Mouse (Mus musculus) CH12.LX (cell line): ENCODE results near the gene Gm10153. TPM values are rescaled to one million over a fixed set of nuclear protein-coding genes. Genes with fewer than 3 reads are reported as not detected.

Experiments
- DNase-seq: peaks from one replicate; pipeline ENCODE4 v3.0.0-alpha.2; 2013; ENCODE audit errors: extremely low read depth
- H3K27ac ChIP-seq: 2 replicates; pipeline ENCODE4 v1.5.1; 2012; ENCODE audit warnings: low read depth, mild to moderate bottlenecking, control low read depth, moderate library complexity; ENCODE audit not compliant: insufficient read depth
- H3K27me3 ChIP-seq: replicated peaks from 2 replicates; pipeline ENCODE3; 2012; ENCODE audit warnings: inconsistent platforms
- H3K36me3 ChIP-seq, 2 experiments: replicated peaks in 1 of 2; 2 replicates each; pipeline versions ENCODE3 to v1.6.1; 2012; ENCODE audit warnings: inconsistent platforms in 1 of 2, low read length in 1 of 2, mild to moderate bottlenecking in 1 of 2, mixed read lengths in 1 of 2, moderate library complexity in 1 of 2; ENCODE audit not compliant: control insufficient read depth in 1 of 2, insufficient read depth in 1 of 2
- H3K4me1 ChIP-seq, 2 experiments: 2 replicates each; pipeline ENCODE4 v1.6.1; 2012; ENCODE audit warnings: inconsistent platforms in 1 of 2, moderate library complexity in 1 of 2; ENCODE audit not compliant: insufficient read depth in 2 of 2, control insufficient read depth in 1 of 2
- H3K4me2 ChIP-seq: 2 replicates; pipeline ENCODE4 v1.6.1; 2012; ENCODE audit warnings: low read depth, mild to moderate bottlenecking, control low read depth; ENCODE audit not compliant: poor library complexity, insufficient read depth, severe bottlenecking
- H3K4me3 ChIP-seq, 3 experiments: fragments of 150-350 bp in 1 of 3; sonication (generic) in 1 of 3; replicated peaks in 1 of 3; 2 replicates each; pipeline versions ENCODE3 to v1.5.1; 2011 to 2012; ENCODE audit warnings: low read depth in 2 of 3, low read length in 2 of 3, mild to moderate bottlenecking in 2 of 3, moderate library complexity in 2 of 3, control low read depth in 1 of 3, improper control_type of control experiment in 1 of 3, inconsistent platforms in 1 of 3, mixed read lengths in 1 of 3; ENCODE audit not compliant: poor library complexity in 1 of 3
- H3K79me2 ChIP-seq: replicated peaks from 2 replicates; pipeline ENCODE4 v1.6.1; 2012; ENCODE audit warnings: mild to moderate bottlenecking, moderate library complexity; ENCODE audit not compliant: control insufficient read depth, poor library complexity, insufficient read depth, severe bottlenecking; ENCODE audit errors: extremely low read depth
- H3K9ac ChIP-seq: 2 replicates; pipeline ENCODE4 v1.6.1; 2012; ENCODE audit warnings: low read depth, mild to moderate bottlenecking, control low read depth, moderate library complexity; ENCODE audit not compliant: insufficient read depth
- H3K9me3 ChIP-seq: replicated peaks from 2 replicates; pipeline ENCODE3; 2012; ENCODE audit warnings: low read length, inconsistent platforms, mixed read lengths
- E2F4 ChIP-seq: IDR thresholded peaks from 2 replicates; pipeline ENCODE4 v1.6.1; 2011; ENCODE audit warnings: low read depth, low read length, improper control_type of control experiment; ENCODE audit not compliant: insufficient replicate concordance
- ELF1 ChIP-seq: IDR thresholded peaks from 2 replicates; pipeline ENCODE4 v1.6.1; 2014; ENCODE audit warnings: low read depth, mild to moderate bottlenecking, inconsistent platforms, low read length, improper control_type of control experiment
- EP300 ChIP-seq: IDR thresholded peaks from 2 replicates; pipeline ENCODE4 v1.6.1; 2011; ENCODE audit warnings: low read length, improper control_type of control experiment
- GABPA ChIP-seq: IDR thresholded peaks from 2 replicates; pipeline ENCODE4 v1.6.1; 2012; ENCODE audit warnings: low read depth, low read length, improper control_type of control experiment, inconsistent platforms; ENCODE audit not compliant: insufficient replicate concordance
- HCFC1 ChIP-seq: IDR thresholded peaks from 2 replicates; pipeline ENCODE4 v1.6.1; 2012; ENCODE audit warnings: low read depth, mild to moderate bottlenecking, inconsistent platforms, low read length, improper control_type of control experiment
- JUN ChIP-seq: IDR thresholded peaks from 2 replicates; pipeline ENCODE4 v1.6.1; 2011; ENCODE audit warnings: low read depth, mild to moderate bottlenecking, low read length, improper control_type of control experiment, moderate library complexity; ENCODE audit not compliant: insufficient read depth
- KAT2A ChIP-seq: IDR thresholded peaks from 2 replicates; pipeline ENCODE4 v1.6.1; 2012; ENCODE audit warnings: low read length, improper control_type of control experiment, inconsistent platforms; ENCODE audit not compliant: insufficient replicate concordance
- MEF2A ChIP-seq: IDR thresholded peaks from 2 replicates; pipeline ENCODE4 v1.6.1; 2014; ENCODE audit warnings: low read depth, mild to moderate bottlenecking, inconsistent platforms, low read length, improper control_type of control experiment, borderline replicate concordance
- MXI1 ChIP-seq: IDR thresholded peaks from 2 replicates; pipeline ENCODE4 v1.6.1; 2011; ENCODE audit warnings: mild to moderate bottlenecking, low read depth, low read length, improper control_type of control experiment
- MYC ChIP-seq: IDR thresholded peaks from 2 replicates; pipeline ENCODE4 v1.6.1; 2011; ENCODE audit warnings: low read depth, mild to moderate bottlenecking, improper control_type of control experiment, low read length
- NELFE ChIP-seq: IDR thresholded peaks from 2 replicates; pipeline ENCODE4 v1.6.1; 2011; ENCODE audit warnings: low read depth, low read length, improper control_type of control experiment
- NRF1 ChIP-seq: IDR thresholded peaks from 2 replicates; pipeline ENCODE4 v1.6.1; 2014; ENCODE audit warnings: low read depth, mild to moderate bottlenecking, inconsistent platforms, low read length, improper control_type of control experiment, moderate library complexity
- POLR2A ChIP-seq: IDR thresholded peaks from 2 replicates; pipeline ENCODE4 v1.6.1; 2011; ENCODE audit warnings: low read depth, mild to moderate bottlenecking, improper control_type of control experiment, low read length
- RAD21 ChIP-seq: IDR thresholded peaks from 2 replicates; pipeline ENCODE4 v1.6.1; 2011; ENCODE audit warnings: low read depth, mild to moderate bottlenecking, low read length, improper control_type of control experiment, moderate library complexity
- SMC3 ChIP-seq: IDR thresholded peaks from 2 replicates; pipeline ENCODE4 v1.6.1; 2011; ENCODE audit warnings: low read depth, low read length, improper control_type of control experiment
- TBP ChIP-seq: conservative IDR thresholded peaks from 2 replicates; pipeline ENCODE4 v1.6.1; 2011; ENCODE audit warnings: low read depth, low read length, improper control_type of control experiment
- UBTF ChIP-seq: IDR thresholded peaks from 2 replicates; pipeline ENCODE4 v1.6.1; 2012; ENCODE audit warnings: low read depth, mild to moderate bottlenecking, inconsistent platforms, low read length, improper control_type of control experiment, moderate library complexity
- USF1 ChIP-seq: IDR thresholded peaks from 2 replicates; pipeline ENCODE4 v1.6.1; 2014; ENCODE audit warnings: low read depth, mild to moderate bottlenecking, inconsistent platforms, low read length, improper control_type of control experiment
- ZNF384 ChIP-seq: IDR thresholded peaks from 2 replicates; pipeline ENCODE4 v1.6.1; 2012; ENCODE audit warnings: low read depth, low read length, improper control_type of control experiment, inconsistent platforms
- dilution Hi-C: fragments of 300-500 bp; cut with MboI; formaldehyde crosslinking; loops from 2 replicates; pipeline ENCODE4 v1.14.3; 2020; ENCODE audit warnings: low sequenced_read_pairs; ENCODE audit not compliant: extremely low pct_unique_long_range_greater_than_20kb, extremely low pct_ligation_motif_present
- in situ Hi-C: fragments of 300-500 bp; cut with MboI; formaldehyde crosslinking; loops from 3 replicates; pipeline ENCODE4 v1.14.3; 2019; ENCODE audit warnings: low sequenced_read_pairs, low pct_ligation_motif_present, low pct_unique_long_range_greater_than_20kb, mixed read lengths
- polyA plus RNA-seq: library from polyadenylated mRNA; unstranded; fragments of >175 nt; gene quantifications from 2 replicates; pipeline ENCODE4 v1.2.1, GENCODE M21; 2012; ENCODE audit warnings: low read depth; ENCODE audit not compliant: insufficient read length
- total RNA-seq, 2 experiments: library from RNA; depleted of rRNA; stranded (reverse); fragments of 300-350 nt in 1 of 2; fragments of >200 nt in 1 of 2; gene quantifications; 2 replicates each; pipeline ENCODE4 v1.2.3; 2012 to 2014

The Gm10153 gene
- total and polyA plus RNA-seq, 3 experiments = not detected

GRCm38 (mm10) chr7:142205488-142205887 is 15.3 kb upstream of the Gm10153 start:
- no peak for DNase-seq
- Histone ChIP-seq H3K36me3 (no peaks in the 10 kb centered on the region), H3K9ac (no peak overlapping the region), H3K79me2 (no peaks in the 10 kb centered on the region), H3K4me3 (no peak overlapping the region), H3K4me1 (no peaks in the 10 kb centered on the region), H3K4me2 (no peak overlapping the region), H3K9me3 (no peaks in the 10 kb centered on the region), H3K27me3 (peaks cover 61% of the 10 kb centered on the region), H3K27ac (no peak overlapping the region)
- TF ChIP-seq UBTF (no peak), SMC3 (no peak)
- in situ Hi-C loops (no loop called here), dilution Hi-C loops (no loop called here)

GRCm38 (mm10) chr7:142201064-142201463 is 10.9 kb upstream of the Gm10153 start, which contains the start of gene Krtap5-3:
TSS of gene Krtap5-3 (plus strand) at chr7:142201364.
- in situ Hi-C loops (no loop called here), dilution Hi-C loops (no loop called here)
- Histone ChIP-seq H3K79me2 (no peaks in the 10 kb centered on the region), H3K36me3 (no peaks in the 10 kb centered on the region), H3K27me3 (peaks cover 50% of the 10 kb centered on the region), H3K4me2 (no peak within 1 kb of the TSS), H3K27ac (no peak within 1 kb of the TSS), H3K4me3 (no peak within 1 kb of the TSS), H3K9ac (no peak within 1 kb of the TSS), H3K4me1 (no peaks in the 10 kb centered on the region), H3K9me3 (no peaks in the 10 kb centered on the region)
- TF ChIP-seq GABPA (no peak), MYC (no peak), USF1 (no peak), SMC3 (no peak), RAD21 (no peak), HCFC1 (no peak), ELF1 (no peak), ZNF384 (no peak), NELFE (no peak), UBTF (no peak), EP300 (no peak), NRF1 (no peak), E2F4 (no peak)
- no peak for DNase-seq

- Histone ChIP-seq H3K4me2 (no peak overlapping the region), H3K9me3 (peaks cover 8% of the 10 kb centered on the region), H3K9ac (no peak overlapping the region), H3K4me1 (no peaks in the 10 kb centered on the region), H3K27ac (no peak overlapping the region), H3K79me2 (no peaks in the 10 kb centered on the region), H3K27me3 (peaks cover 49% of the 10 kb centered on the region), H3K4me3 (no peak overlapping the region), H3K36me3 (no peaks in the 10 kb centered on the region)
- dilution Hi-C loops (no loop called here), in situ Hi-C loops (no loop called here)
- TF ChIP-seq KAT2A (no peak), TBP (no peak), NELFE (no peak), MXI1 (no peak), JUN (no peak), POLR2A (no peak), MEF2A (no peak), USF1 (no peak), ZNF384 (no peak)
- no peak for DNase-seq
Measured at GRCm38 (mm10) chr7:142198748-142199147, 8.6 kb upstream of the Gm10153 start.
